Mouse (Mus musculus) G1E (cell line): ENCODE results near the gene Fbxo11. TPM values are rescaled to one million over a fixed set of nuclear protein-coding genes. Genes with fewer than 3 reads are reported as not detected.
"Not testable (repeated sequence)": the region's sequence is repeated elsewhere in the genome, so short reads cannot be mapped to it uniquely, and the experiment has no call there.

ENCODE experiments used
- ATAC-seq: 2 replicates; pipeline ENCODE4 v1.8.0; 2016; ENCODE audit warnings: mild to moderate bottlenecking; ENCODE audit not compliant: insufficient number of reproducible peaks, poor library complexity, low FRiP score, severe bottlenecking; ENCODE audit errors: extremely low read depth
- DNase-seq: peaks from one replicate; pipeline ENCODE4 v3.0.0; 2012; ENCODE audit warnings: low spot score
- H3K27me3 ChIP-seq: 2 replicates; pipeline ENCODE4 v1.6.1; 2012; ENCODE audit warnings: mild to moderate bottlenecking, low read length, inconsistent platforms; ENCODE audit not compliant: insufficient read depth
- H3K36me3 ChIP-seq: replicated peaks from 2 replicates; pipeline ENCODE3; 2012; ENCODE audit warnings: mild to moderate bottlenecking, inconsistent platforms
- H3K4me1 ChIP-seq: 2 replicates; pipeline ENCODE4 v1.6.1; 2012; ENCODE audit warnings: low read depth, low read length, inconsistent platforms, mixed read lengths; ENCODE audit not compliant: insufficient read depth
- H3K4me3 ChIP-seq: 2 replicates; pipeline ENCODE4 v1.5.1; 2012; ENCODE audit warnings: low read depth, mild to moderate bottlenecking, inconsistent platforms, low read length, moderate library complexity, mixed read lengths
- H3K9me3 ChIP-seq: replicated peaks from 2 replicates; pipeline ENCODE4 v1.6.1; 2012; ENCODE audit warnings: inconsistent platforms
- CTCF ChIP-seq: IDR thresholded peaks from 2 replicates; pipeline ENCODE4 v1.5.1; 2012; ENCODE audit warnings: low read depth, low read length, inconsistent platforms, mixed read lengths
- GATA1 ChIP-seq: IDR thresholded peaks from 2 replicates; pipeline ENCODE4 v1.6.1; 2012; ENCODE audit warnings: borderline replicate concordance, low read length, inconsistent platforms, mixed read lengths
- GATA2 ChIP-seq: IDR thresholded peaks from 2 replicates; pipeline ENCODE4 v1.6.1; 2012; ENCODE audit warnings: low read depth, low read length, inconsistent platforms, borderline replicate concordance
- POLR2AphosphoS5 ChIP-seq: IDR thresholded peaks from 2 replicates; pipeline ENCODE4 v1.6.1; 2012; ENCODE audit warnings: low read depth, low read length, inconsistent platforms; ENCODE audit not compliant: insufficient replicate concordance
- TAL1 ChIP-seq: conservative IDR thresholded peaks from 2 replicates; pipeline ENCODE4 v1.6.1; 2012; ENCODE audit warnings: low read depth, low read length, inconsistent platforms, mixed read lengths
- polyA plus RNA-seq: library from polyadenylated mRNA; stranded (reverse); fragments of >175 nt; gene quantifications from 2 replicates; pipeline ENCODE4 v1.2.3, GENCODE M21; 2012
- total RNA-seq, 2 experiments: library from RNA; stranded (forward) in 1 of 2; stranded (reverse) in 1 of 2; fragments of 200-1000 nt in 1 of 2; fragments of >200 nt in 1 of 2; fragmentation: Nextera tagmentation in 1 of 2; gene quantifications; 2 replicates each; pipeline ENCODE4 v1.2.3; 2014 to 2017

Fbxo11 gene
- total and polyA plus RNA-seq, 3 experiments = 2.9 to 78.7 (median 25.8) TPM

GRCm38 (mm10) chr17:87993338-87993737 is 71.8 kb downstream of the Fbxo11 start:
- TF ChIP-seq POLR2AphosphoS5 (no peak), CTCF (no peak), GATA1 (no peak), GATA2 (no peak), TAL1 (no peak)
- no peaks in the 10 kb centered on the region for H3K27me3 ChIP-seq
- no peak overlapping the region for H3K4me3 ChIP-seq
- H3K4me1 ChIP-seq = peaks cover 34% of the 10 kb centered on the region
- ATAC-seq (peak; percentile 65), DNase-seq (no peak)
- H3K9me3 ChIP-seq = no peaks in the 10 kb centered on the region
- peaks cover 89% of the 10 kb centered on the region for H3K36me3 ChIP-seq

DNA sequence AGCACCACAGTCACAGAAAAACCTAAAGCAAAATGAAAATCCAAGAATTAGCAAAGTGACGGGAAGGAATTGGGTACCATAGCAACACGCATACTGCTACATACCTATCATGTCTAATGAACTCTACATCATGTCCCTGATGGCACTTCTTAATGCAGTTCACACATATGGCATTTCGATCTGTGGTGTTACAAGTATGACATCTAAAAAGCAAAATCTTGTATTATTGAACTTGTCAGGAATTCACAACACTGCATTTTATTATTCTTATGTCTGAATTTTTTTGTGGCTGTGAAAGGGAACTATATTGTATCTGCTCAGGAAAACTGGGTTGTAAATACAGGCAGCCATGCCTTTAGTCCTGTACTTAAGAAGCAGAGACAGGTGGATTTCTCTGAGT is 72.9 kb downstream of the Fbxo11 start:
- no peak for TF ChIP-seq GATA2
- no peak for TF ChIP-seq GATA1
- no peak for TF ChIP-seq POLR2AphosphoS5
- no peak for TF ChIP-seq TAL1
- peaks cover 46% of the 10 kb centered on the region for H3K4me1 ChIP-seq
- no peak overlapping the region for H3K4me3 ChIP-seq
- DNase-seq (no peak), ATAC-seq (no peak)
- no peaks in the 10 kb centered on the region for H3K27me3 ChIP-seq
- no peaks in the 10 kb centered on the region for H3K9me3 ChIP-seq
- peaks cover 91% of the 10 kb centered on the region for H3K36me3 ChIP-seq

DNA sequence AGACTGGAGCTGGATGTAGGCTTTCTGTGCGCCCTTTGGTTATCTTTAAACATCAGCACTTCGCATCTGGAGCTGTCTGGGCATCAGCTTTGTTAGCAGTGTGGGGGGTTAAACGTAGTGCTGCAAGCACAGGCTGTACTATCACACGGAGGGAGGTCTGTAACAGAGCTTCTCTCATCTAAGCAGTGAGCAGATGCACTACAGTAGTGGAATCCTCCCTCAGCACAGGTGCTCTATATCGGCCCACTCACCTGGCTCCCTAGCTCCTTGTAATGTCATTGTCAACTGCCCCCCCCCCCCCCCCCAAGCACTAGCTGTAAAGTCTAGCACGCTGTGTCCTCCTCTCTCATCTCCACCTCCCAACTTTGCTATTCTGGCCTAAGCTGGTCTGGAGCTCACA is 77.6 kb downstream of the Fbxo11 start:
- ATAC-seq = peak; percentile 47; the same call in 1 of the 2 replicates
- H3K4me1 ChIP-seq = peaks cover 61% of the 10 kb centered on the region
- peak overlapping the region; percentile 47; the same call in 1 of the 2 replicates for H3K4me3 ChIP-seq
- TF ChIP-seq TAL1 (no peak), GATA1 (no peak), POLR2AphosphoS5 (no peak)
- DNase-seq = no peak
- H3K36me3 ChIP-seq = peaks cover 97% of the 10 kb centered on the region
- no peaks in the 10 kb centered on the region for H3K27me3 ChIP-seq
- no peaks in the 10 kb centered on the region for H3K9me3 ChIP-seq

- no peak for DNase-seq
- H3K4me3 ChIP-seq = no peak overlapping the region
- peaks cover 97% of the 10 kb centered on the region for H3K36me3 ChIP-seq
- TF ChIP-seq GATA2 = no peak
- no peak for TF ChIP-seq GATA1
- no peak for TF ChIP-seq TAL1
- TF ChIP-seq CTCF = no peak
- TF ChIP-seq POLR2AphosphoS5 = no peak
- no peak for ATAC-seq
- H3K9me3 ChIP-seq = no peaks in the 10 kb centered on the region
- H3K4me1 ChIP-seq = peaks cover 61% of the 10 kb centered on the region
- no peaks in the 10 kb centered on the region for H3K27me3 ChIP-seq
These were observed 79.2 kb downstream of the Fbxo11 start for GRCm38 (mm10) chr17:87985916-87986315.

GRCm38 (mm10) chr17:87984440-87985214 is 80.5 kb downstream of the Fbxo11 start:
- no peaks in the 10 kb centered on the region for H3K9me3 ChIP-seq
- no peak for DNase-seq
- peaks cover 97% of the 10 kb centered on the region for H3K36me3 ChIP-seq
- no peaks in the 10 kb centered on the region for H3K27me3 ChIP-seq
- H3K4me3 ChIP-seq = no peak overlapping the region
- ATAC-seq = peak; percentile 23; the same call in 1 of the 2 replicates
- no peak for TF ChIP-seq POLR2AphosphoS5
- no peak for TF ChIP-seq TAL1
- H3K4me1 ChIP-seq = peaks cover 64% of the 10 kb centered on the region

DNA sequence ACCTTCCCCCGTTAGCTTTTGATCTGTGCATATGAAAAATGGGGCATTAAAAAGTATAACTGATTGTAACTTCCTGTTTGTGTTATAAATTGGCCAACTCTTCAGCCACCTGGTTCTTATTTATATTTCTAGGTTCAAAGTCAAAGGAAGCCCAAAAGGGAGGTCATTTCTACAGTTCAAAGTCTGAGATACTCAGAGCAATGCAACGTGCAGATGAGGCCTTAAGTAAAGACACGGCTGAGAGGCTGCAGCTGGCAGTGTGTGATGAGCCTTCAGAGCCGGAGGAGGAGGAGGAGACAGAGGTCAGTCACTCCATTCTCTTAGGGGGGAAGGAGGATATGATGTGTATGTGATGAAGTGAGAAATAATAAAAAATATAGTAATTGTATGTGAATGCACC is 81.8 kb downstream of the Fbxo11 start:
- DNase-seq (no peak), ATAC-seq (no peak)
- TF ChIP-seq POLR2AphosphoS5 (no peak), GATA2 (no peak), CTCF (no peak)
- peaks cover 93% of the 10 kb centered on the region for H3K36me3 ChIP-seq
- peaks cover 67% of the 10 kb centered on the region for H3K4me1 ChIP-seq
- no peaks in the 10 kb centered on the region for H3K27me3 ChIP-seq
- H3K4me3 ChIP-seq = no peak overlapping the region
- H3K9me3 ChIP-seq = no peaks in the 10 kb centered on the region

GRCm38 (mm10) chr17:87982112-87982511 is 83.0 kb downstream of the Fbxo11 start:
- ATAC-seq (no peak), DNase-seq (no peak)
- Histone ChIP-seq H3K4me1 (peaks cover 67% of the 10 kb centered on the region), H3K36me3 (peaks cover 92% of the 10 kb centered on the region), H3K4me3 (no peak overlapping the region), H3K9me3 (no peaks in the 10 kb centered on the region), H3K27me3 (no peaks in the 10 kb centered on the region)
- TF ChIP-seq CTCF (no peak), GATA2 (no peak), POLR2AphosphoS5 (no peak), GATA1 (no peak), TAL1 (no peak)

- not testable (repeated sequence) for H3K4me3 ChIP-seq, DNase-seq, H3K27me3 ChIP-seq, ATAC-seq, H3K9me3 ChIP-seq
- Histone ChIP-seq H3K4me1 (peaks cover 51% of the 10 kb centered on the region), H3K36me3 (peaks cover 70% of the 10 kb centered on the region)
These were observed 85.4 kb downstream of the Fbxo11 start for GRCm38 (mm10) chr17:87979696-87980095.

DNA sequence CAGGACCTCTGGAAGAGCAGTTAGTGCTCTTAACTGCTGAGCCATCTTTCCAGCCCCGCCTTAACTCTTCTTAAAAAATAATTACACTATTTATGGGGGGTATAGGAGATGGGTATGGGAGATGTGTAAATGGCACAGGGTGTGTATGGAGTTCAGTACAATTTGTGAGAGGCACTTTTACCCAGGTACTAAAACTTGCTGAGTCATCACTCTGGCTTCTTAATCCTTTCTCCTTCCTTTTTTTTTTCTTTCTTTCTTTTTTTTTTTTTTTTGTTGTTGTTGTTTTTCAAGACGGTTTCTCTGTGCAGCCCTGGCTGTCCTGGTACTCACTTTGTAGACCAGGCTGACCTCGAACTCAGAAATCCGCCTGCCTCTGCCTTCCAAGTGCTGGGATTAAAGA is 88.2 kb downstream of the Fbxo11 start:
- not testable (repeated sequence) for H3K4me3 ChIP-seq, H3K27me3 ChIP-seq, DNase-seq, ATAC-seq, H3K9me3 ChIP-seq
- peaks cover 59% of the 10 kb centered on the region for H3K4me1 ChIP-seq
- peaks cover 44% of the 10 kb centered on the region for H3K36me3 ChIP-seq
